Mouse (Mus musculus) brown adipose tissue, adult 24 weeks (tissue): Measurements from ENCODE around the gene Brpf1. TPM values are rescaled to one million over a fixed set of nuclear protein-coding genes. Genes with fewer than 3 reads are reported as not detected.
A peak's percentile ranks its signal among the peaks of the same experiment; 100 is the strongest.

ENCODE experiments used
- H3K27ac ChIP-seq: fragments of 200-500 bp; replicated peaks from 2 replicates; pipeline ENCODE4 v1.5.1; 2012; ENCODE audit warnings: low read depth, mild to moderate bottlenecking, low read length
- H3K4me1 ChIP-seq: fragments of 200-500 bp; 2 replicates; pipeline ENCODE4 v1.6.1; 2012; ENCODE audit warnings: low read length, mixed read lengths; ENCODE audit not compliant: control insufficient read depth, insufficient read depth, insufficient read length
- H3K4me3 ChIP-seq: fragments of 200-500 bp; 2 replicates; pipeline ENCODE4 v1.5.1; 2012; ENCODE audit warnings: low read depth, mild to moderate bottlenecking, low read length, moderate library complexity; ENCODE audit not compliant: insufficient read depth
- polyA plus RNA-seq: library from polyadenylated mRNA; stranded (reverse); fragments of >200 nt; gene quantifications from 2 replicates; pipeline ENCODE4 v1.2.4, GENCODE M21; 2012; ENCODE audit not compliant: missing spikeins, insufficient read depth, insufficient read length

The Brpf1 gene
- polyA plus RNA-seq, 1 experiment: 12.6 TPM

DNA sequence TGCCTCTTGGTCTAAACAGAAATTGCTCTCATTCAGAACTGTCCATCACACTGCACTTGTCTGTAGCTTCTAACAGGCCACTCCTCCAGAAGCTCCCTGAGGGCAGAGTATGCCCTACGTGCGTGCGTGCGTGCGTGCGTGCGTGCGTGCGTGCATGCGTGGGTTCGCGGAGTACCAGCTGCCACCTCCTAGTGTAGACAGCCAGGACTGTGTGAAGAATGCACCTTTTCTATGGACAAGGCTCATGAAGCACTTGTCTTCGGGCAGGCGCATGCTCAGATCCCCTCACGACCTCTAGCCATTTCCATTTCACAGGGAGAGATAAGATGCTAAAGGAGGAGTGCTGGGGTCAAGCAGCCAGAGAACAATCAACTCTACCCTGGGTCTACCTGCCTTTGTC is 17.6 kb upstream of the Brpf1 start:
- H3K4me1 ChIP-seq: no peaks in the 10 kb centered on the region
- H3K27ac ChIP-seq: no peak overlapping the region
- H3K4me3 ChIP-seq: no peak overlapping the region

GRCm38 (mm10) chr6:113290346-113290745 is 16.6 kb upstream of the Brpf1 start:
- Histone ChIP-seq H3K4me1 (no peaks in the 10 kb centered on the region), H3K27ac (no peak overlapping the region), H3K4me3 (no peak overlapping the region)

- H3K4me1 ChIP-seq: no peaks in the 10 kb centered on the region
- no peak overlapping the region for H3K4me3 ChIP-seq
- H3K27ac ChIP-seq: no peak overlapping the region
These were observed 14.0 kb upstream of the Brpf1 start for GRCm38 (mm10) chr6:113292938-113293337.

DNA sequence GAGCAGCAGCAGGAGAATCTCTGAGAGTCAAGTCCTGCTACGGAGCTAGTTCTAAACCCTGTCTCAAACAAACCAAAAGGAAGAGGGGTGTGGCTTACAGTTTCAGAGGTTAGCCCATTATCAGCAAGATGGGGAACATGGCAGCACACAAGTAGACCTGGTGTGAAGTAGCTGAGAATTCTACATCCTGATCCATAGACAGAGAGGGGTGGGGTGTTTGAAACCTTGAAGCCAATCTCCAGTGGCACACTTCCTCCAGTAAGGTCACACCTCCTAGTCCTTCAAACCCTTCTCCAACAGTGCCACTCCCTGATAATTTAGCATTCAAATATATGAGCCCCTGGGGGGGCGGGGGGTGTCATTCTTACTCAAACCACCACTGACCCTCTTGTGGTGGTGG is 10.9 kb upstream of the Brpf1 start:
- H3K4me1 ChIP-seq: no peaks in the 10 kb centered on the region
- no peak overlapping the region for H3K27ac ChIP-seq

DNA sequence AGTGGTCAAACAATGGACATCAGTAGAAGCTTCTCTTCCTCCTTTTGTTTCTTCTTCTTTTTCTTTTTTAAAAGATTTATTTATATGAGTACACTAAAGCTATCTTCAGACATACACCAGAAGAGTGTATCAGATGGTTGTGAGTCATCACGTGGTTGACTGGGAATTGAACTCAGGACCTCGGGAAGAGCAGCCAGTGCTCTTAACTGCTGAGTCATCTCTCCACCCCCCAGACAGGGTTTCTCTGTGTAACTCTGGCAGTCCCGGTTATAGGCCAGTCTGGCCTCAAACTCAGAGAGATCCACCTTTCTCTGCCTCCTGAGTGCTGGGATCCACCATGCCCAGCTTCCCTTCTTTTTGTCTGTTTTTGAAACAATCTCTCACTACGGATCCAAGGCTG is 10.3 kb upstream of the Brpf1 start:
- Histone ChIP-seq H3K4me3 (no peak overlapping the region), H3K4me1 (no peaks in the 10 kb centered on the region), H3K27ac (no peak overlapping the region)

More for the DNA sequence above, 10.9 kb upstream of the Brpf1 start:
- H3K4me3 ChIP-seq: no peak overlapping the region

DNA sequence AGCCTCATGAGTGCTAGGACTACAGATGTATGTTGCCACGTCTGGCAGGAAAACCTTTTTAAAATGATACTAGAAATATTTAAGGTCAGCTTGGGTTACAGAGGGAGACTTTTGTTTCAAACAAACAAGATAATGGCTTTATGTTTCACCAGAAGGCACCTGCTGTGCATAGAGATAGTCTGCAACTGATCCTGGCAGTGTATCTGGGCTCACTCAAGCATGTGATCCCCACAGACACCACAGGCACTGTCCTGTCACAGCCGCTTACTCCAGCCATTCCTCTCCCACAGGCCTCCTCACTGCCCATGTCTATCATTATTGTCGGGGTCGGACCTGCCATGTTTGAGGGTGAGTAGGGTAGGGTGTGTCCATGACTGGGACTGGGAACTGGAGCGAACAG is 5.6 kb upstream of the Brpf1 start:
- Histone ChIP-seq H3K4me1 (no peaks in the 10 kb centered on the region), H3K27ac (no peak overlapping the region)

GRCm38 (mm10) chr6:113302258-113302657 is 4.7 kb upstream of the Brpf1 start:
- no peak overlapping the region for H3K27ac ChIP-seq
- no peak overlapping the region for H3K4me3 ChIP-seq
- no peaks in the 10 kb centered on the region for H3K4me1 ChIP-seq

More for the DNA sequence above, 5.6 kb upstream of the Brpf1 start:
- no peak overlapping the region for H3K4me3 ChIP-seq

GRCm38 (mm10) chr6:113306322-113306985 is 483 bp upstream of the Brpf1 start:
- Histone ChIP-seq H3K4me3 (peak overlapping the region; percentile 96), H3K27ac (peak overlapping the region; percentile 100), H3K4me1 (peaks cover 4% of the 10 kb centered on the region; the same call in 1 of the 2 replicates)

DNA sequence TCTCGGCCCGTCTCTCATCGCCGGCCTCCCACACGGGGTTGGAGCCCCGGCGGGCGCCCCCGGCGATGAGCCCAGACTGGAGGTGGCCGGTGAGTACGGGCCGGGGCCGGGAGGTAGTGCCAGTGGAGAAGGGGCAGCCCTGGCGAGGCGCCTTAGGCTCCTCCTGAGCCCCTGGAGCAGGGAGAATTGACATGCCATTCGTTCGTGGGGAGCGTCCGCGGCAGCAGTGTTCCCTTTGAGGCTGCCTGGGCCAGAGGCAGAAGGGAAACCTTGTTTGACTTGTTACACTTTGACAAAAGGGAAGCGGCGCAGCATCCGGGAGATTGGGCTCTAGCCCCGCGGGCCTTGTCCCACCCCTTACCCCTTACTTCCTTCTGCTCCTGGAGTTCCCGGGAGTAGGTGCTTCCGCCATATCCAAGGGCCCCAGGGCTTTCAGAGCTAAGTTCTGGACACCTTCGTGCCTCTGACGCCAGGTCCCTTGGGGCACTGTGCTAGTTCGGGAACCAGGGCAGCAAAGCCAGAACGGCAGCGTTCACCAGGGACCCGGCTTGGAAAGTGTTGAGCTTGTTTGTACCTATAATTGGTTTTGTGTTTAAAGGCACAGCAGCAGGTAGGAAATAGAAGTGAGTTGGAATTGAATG is 664 bp downstream of the Brpf1 start:
- peak overlapping the region; percentile 100 for H3K27ac ChIP-seq
- peaks cover 4% of the 10 kb centered on the region; the same call in 1 of the 2 replicates for H3K4me1 ChIP-seq
- peak overlapping the region; percentile 96 for H3K4me3 ChIP-seq

GRCm38 (mm10) chr6:113308141-113308540 is 1.2 kb downstream of the Brpf1 start:
- H3K4me3 ChIP-seq: peak overlapping the region; percentile 96
- peaks cover 4% of the 10 kb centered on the region; the same call in 1 of the 2 replicates for H3K4me1 ChIP-seq
- H3K27ac ChIP-seq: peak overlapping the region; percentile 100

- Histone ChIP-seq H3K4me1 (no peaks in the 10 kb centered on the region), H3K4me3 (no peak overlapping the region), H3K27ac (no peak overlapping the region)
These were observed 9.0 kb downstream of the Brpf1 start for GRCm38 (mm10) chr6:113315972-113316371.

DNA sequence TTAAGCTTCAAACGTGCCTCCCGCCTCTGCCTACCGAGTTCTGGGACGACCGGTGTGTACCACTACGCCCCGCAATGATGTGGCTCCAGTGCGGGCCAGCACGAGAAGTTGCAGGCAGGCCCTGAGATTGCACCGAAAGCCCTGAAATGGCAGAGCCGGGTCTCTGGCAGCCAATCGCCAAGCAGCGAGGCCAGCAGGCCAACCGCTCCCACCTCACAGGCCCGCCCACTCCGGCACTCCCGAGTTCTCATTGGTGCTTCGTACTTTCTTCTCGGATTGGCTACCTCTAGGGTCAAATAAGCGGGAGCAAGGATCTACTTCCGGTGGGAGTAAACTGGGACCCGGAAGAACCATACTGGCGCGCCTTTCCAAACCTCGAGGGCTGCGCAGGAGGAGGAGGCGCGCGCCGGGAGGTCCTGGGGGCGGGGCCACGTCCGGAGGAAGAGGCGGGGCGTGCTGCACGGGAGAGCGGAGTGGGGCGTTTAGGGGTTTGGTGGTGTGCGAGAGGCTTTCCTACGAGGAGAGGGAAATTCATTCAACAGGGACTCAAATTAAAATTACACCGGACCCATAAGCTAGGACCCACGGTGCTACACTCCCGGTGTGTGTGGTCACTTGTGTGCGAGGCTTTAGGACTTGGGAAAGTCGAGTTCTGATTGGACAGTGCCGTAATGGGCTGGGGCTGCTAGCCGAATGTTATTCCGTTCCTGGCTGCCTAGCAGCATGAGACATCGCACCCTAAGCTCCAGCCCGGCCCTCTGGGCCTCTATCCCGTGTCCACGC is 19.8 kb downstream of the Brpf1 start, which contains the start of gene Ogg1:
Gene Ogg1, plus strand, starts transcription at position 440 of the 783 bp plus-strand sequence.
- Histone ChIP-seq H3K4me1 (no peaks in the 10 kb centered on the region), H3K27ac (peak within 1 kb of the TSS; percentile 42), H3K4me3 (peak within 1 kb of the TSS; percentile 72)

- Histone ChIP-seq H3K4me1 (0 out of 2 replicates have a peak, but pooled peaks cover 2% of the 10 kb centered on the region), H3K27ac (no peak overlapping the region), H3K4me3 (no peak overlapping the region)
These were observed 22.5 kb downstream of the Brpf1 start for GRCm38 (mm10) chr6:113329396-113329795.

DNA sequence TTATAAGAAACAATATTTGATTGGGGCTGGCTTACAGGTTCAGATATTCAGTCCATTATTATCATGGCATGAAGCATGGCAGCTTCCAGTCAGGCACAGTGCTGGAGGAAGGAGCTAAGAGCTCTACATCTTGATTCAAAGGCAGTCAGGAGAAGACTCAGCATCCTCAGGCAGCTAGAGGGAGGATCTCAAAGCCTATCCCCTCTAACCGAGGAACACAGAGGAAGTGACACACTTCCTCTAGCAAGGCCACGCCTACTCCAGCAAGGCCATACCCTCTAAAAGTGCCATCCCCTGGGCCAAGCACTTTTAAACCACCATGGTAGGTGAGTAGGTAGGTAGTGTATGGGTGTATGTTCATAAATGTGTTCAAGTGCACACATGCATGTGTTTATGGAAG is 23.6 kb downstream of the Brpf1 start:
- Histone ChIP-seq H3K27ac (no peak overlapping the region), H3K4me3 (no peak overlapping the region), H3K4me1 (0 out of 2 replicates have a peak, but pooled peaks cover 2% of the 10 kb centered on the region)

- 0 out of 2 replicates have a peak, but pooled peaks cover 2% of the 10 kb centered on the region for H3K4me1 ChIP-seq
- H3K4me3 ChIP-seq: no peak overlapping the region
- H3K27ac ChIP-seq: no peak overlapping the region
These were observed 24.8 kb downstream of the Brpf1 start for GRCm38 (mm10) chr6:113331721-113332120.
